Mouse (Mus musculus) left cerebral cortex, adult 11 months (tissue): ENCODE data around the gene Atp2a3.

Experiments
- DNase-seq: peaks from one replicate; pipeline ENCODE4 v3.0.0; 2022; ENCODE audit warnings: low spot score

Atp2a3 gene

GRCm38 (mm10) chr11:73037691-73038090 is 76.7 kb downstream of the Atp2a3 start:
- no peak for DNase-seq

GRCm38 (mm10) chr11:73039102-73039799 is 78.3 kb downstream of the Atp2a3 start:
- DNase-seq: no peak
